Mouse (Mus musculus): Measurements from ENCODE around the gene Desi1.
A peak's percentile ranks its signal among the peaks of the same experiment; 100 is the strongest.

The Desi1 gene

DNA sequence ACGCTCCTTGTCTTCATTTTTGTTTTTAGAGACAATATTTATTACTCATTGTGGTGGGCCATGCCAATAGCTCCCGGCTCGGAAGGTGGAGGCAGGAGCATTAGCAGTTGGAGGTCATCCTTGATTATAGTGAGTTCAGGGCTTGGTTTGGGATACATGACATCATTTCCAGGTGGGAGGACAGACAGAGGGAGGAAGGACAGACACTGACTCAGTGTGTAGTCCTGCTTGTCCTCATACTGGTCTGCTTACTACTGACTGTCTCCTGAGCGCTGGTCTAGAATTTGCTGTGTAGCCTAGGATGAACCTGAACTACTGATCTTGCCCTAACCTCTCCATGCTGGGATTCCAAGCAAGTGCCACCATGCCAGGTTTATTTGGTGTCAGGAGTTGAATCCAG lies at the start of gene Desi1:
Desi1 (minus strand) TSS at position 101 of the 400 bp plus-strand sequence.
- no peak for DNase-seq (ENCODE audit: low spot score)

- DNase-seq (ENCODE audit: low spot score) = no peak
These were observed 47.5 kb upstream of the Desi1 start for GRCm38 (mm10) chr15:82081161-82081560.

DNA sequence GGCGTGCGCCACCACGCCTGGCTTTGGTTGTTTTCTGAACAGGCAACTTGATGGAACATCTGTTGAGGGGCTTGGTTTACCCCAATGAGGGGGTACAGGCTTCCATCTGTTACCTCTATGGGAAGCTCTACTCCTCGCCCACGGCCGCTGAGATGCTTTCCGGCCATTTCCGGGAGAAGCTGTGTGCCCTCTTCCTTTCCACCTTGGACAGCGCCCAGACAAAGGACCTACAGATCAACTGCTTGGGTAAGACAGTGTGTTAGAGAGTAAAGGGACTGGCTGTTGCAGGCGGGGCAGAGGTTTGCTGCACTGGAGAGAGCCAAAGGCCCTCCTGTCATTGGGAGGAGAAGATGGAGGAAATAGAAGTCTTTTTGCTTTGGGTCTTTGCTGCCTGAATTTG lies 46.2 kb upstream of the Desi1 start:
- peak; percentile 21 for DNase-seq (ENCODE audit: low spot score)

- DNase-seq (ENCODE audit: low spot score) = no peak
These were observed 39.8 kb upstream of the Desi1 start for GRCm38 (mm10) chr15:82073490-82073889.

DNA sequence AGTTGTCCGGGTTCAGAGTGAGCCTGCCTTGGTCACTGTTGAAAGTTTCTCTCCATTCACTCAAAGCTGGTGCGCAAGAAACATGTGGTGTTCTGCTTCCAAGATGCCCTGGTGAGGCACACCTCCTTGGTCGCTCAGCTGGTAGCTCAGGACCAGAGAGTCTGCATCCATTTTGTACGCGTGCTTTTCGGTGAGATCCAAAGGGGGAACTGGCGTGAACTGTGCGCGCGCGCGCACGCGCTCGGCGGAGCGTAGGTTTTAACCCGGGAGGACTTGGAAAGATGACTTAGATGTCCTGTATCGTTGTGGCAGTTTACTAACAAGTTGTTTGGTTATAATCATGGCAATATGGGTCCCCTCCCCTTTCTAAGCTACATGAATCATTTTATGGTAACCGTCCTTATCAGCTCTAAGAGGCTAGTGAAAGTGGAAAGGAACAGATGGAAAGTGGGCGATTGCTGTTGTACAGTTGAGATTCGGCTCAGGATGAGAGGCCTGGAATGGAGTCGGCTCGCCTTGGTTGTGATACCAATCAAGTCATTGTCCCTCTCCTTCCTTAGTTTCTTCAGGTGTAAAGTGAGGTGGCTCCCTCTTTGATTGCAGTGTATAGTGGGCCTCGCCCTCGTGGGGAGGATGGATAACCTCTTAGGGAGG lies 38.3 kb upstream of the Desi1 start:
- no peak for DNase-seq (ENCODE audit: low spot score)

DNA sequence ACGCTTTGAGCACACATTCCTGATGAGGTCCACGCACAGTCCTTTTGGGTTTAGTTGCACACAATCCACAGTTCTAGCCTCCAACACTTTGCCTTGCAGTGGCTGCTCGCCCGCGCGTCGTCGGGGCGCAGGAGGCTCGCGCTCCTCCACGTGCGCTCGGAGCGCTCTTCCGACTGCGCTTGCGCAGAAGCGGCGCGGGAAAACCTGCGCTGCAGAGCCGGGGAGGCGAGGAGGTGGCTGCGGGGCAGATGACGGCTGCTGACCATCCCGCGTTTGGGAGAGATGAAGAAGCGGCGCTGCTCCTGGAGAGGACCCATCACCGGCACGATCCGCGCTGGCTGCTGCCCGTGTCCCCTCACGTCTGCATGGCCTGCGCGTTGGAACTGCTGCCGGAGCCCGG lies 36.2 kb upstream of the Desi1 start, which contains the start of gene Mei1:
Mei1 (plus strand) TSS at position 99 of the 400 bp plus-strand sequence.
- no peak for DNase-seq (ENCODE audit: low spot score)

DNA sequence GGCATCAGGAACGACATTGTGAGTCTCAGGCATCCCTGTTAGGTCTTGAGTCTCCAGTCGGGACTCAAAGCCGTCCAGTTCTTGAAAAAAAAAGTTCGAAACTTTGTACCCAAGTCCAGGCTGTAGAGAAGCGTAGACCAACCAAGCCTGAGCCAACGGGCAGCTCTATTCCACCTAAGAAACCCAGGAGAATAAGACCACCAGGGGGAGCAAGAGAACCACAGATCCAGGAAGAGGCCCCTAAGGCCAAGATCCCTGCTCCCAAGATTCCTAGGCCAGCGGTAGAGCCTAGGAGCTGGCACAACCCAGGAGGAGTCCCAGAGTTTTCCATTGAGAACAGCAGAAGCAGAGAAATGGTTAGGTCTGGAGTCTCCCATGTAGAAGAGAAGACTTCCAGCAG lies 31.8 kb upstream of the Desi1 start:
- peak; percentile 68 for DNase-seq (ENCODE audit: low spot score)

- no peak for DNase-seq (ENCODE audit: low spot score)
These were observed 30.2 kb upstream of the Desi1 start for GRCm38 (mm10) chr15:82063909-82064308.

- no peak for DNase-seq (ENCODE audit: low spot score)
These were observed 25.1 kb upstream of the Desi1 start, which contains the start of gene 4930407I10Rik for GRCm38 (mm10) chr15:82058719-82059201. TSS of gene 4930407I10Rik (plus strand) at chr15:82059151.

GRCm38 (mm10) chr15:82052544-82052943 lies 18.9 kb upstream of the Desi1 start:
- no peak for DNase-seq (ENCODE audit: low spot score)

- DNase-seq (ENCODE audit: low spot score) = peak; percentile 86
These were observed 13.6 kb upstream of the Desi1 start, which contains the start of gene Snu13 for GRCm38 (mm10) chr15:82047080-82047883. TSS of gene Snu13 (minus strand) at chr15:82047598.

DNA sequence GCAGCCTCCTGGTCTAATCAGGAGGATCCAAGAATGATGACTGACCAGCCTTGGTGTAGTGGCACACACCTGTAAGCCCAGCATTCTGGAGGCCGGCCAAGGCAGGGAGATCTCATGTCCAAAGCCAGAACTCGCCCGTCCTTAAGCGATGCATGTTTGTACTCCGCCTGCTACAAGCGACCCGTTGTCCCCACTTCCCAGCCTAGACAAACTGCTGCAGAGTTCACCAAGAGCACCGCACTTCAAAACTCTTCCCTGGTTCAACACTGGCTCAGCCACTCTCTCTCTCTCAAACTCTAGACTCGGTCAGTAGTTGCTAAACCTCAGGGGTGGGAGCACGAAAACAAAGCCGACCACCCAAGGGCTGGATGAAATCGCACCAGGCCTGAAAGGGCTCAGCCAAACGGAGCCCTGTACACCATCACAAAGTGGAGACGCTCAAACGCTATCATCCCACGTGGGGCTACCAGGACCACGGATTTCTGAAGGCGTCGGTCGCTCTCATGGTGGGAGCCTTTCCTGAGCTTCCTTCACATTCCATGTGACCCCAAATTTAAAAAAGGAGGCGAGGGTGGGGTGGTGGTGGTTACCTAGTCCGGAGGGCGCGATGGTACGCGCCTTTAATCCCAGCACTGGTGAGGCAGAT lies 12.7 kb upstream of the Desi1 start:
- peak; percentile 11 for DNase-seq (ENCODE audit: low spot score)

GRCm38 (mm10) chr15:82044166-82044784 lies 10.6 kb upstream of the Desi1 start:
- DNase-seq (ENCODE audit: low spot score) = no peak

GRCm38 (mm10) chr15:82040650-82041049 lies 7.0 kb upstream of the Desi1 start:
- DNase-seq (ENCODE audit: low spot score) = no peak

- no peak for DNase-seq (ENCODE audit: low spot score)
These were observed 2.4 kb upstream of the Desi1 start for GRCm38 (mm10) chr15:82035904-82036689.

- no peak for DNase-seq (ENCODE audit: low spot score)
These were observed 1.3 kb downstream of the Desi1 start for GRCm38 (mm10) chr15:82032386-82032785.

GRCm38 (mm10) chr15:82027726-82028125 lies 5.9 kb downstream of the Desi1 start:
- no peak for DNase-seq (ENCODE audit: low spot score)

- DNase-seq (ENCODE audit: low spot score) = no peak
These were observed 6.4 kb downstream of the Desi1 start for GRCm38 (mm10) chr15:82027276-82027675.

- no peak for DNase-seq (ENCODE audit: low spot score)
These were observed 9.6 kb downstream of the Desi1 start for GRCm38 (mm10) chr15:82023965-82024635.

DNA sequence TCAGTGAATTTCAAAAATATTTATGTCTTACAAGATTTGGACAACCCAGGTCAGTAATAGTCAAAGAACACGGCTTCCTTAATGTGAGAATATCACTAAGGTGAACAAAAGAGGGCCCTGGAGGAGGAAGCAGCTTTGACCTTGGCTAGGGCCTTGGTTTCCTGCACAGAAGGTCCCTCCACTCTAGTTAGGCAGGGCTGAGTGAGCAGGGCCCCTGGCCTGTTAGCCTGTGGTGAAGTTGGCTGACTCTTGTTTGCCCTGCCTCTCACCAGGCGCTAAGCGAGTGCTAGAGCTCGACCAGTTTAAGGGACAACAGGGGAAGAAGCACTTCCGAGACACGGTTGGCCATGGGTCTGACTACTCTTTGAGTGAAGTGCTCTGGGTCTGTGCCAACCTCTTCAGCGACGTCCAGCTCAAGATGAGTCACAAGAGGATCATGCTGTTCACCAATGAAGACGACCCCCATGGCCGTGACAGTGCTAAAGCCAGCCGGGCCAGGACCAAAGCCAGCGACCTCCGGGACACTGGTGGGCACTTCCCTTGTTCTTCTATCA lies 11.1 kb downstream of the Desi1 start:
- no peak for DNase-seq (ENCODE audit: low spot score)

All from yolk sac, embryonic 10.5 days (tissue).